Mouse (Mus musculus) embryo, embryonic 9.5 days (tissue): ENCODE results near the gene Nid1.
"Not testable (repeated sequence)": the region's sequence is repeated elsewhere in the genome, so short reads cannot be mapped to it uniquely, and the experiment has no call there.

Experiments used
- DNase-seq: peaks from one replicate; pipeline ENCODE4 v3.0.0-alpha.2; 2017; ENCODE audit errors: extremely low spot score

Nid1 gene

DNA sequence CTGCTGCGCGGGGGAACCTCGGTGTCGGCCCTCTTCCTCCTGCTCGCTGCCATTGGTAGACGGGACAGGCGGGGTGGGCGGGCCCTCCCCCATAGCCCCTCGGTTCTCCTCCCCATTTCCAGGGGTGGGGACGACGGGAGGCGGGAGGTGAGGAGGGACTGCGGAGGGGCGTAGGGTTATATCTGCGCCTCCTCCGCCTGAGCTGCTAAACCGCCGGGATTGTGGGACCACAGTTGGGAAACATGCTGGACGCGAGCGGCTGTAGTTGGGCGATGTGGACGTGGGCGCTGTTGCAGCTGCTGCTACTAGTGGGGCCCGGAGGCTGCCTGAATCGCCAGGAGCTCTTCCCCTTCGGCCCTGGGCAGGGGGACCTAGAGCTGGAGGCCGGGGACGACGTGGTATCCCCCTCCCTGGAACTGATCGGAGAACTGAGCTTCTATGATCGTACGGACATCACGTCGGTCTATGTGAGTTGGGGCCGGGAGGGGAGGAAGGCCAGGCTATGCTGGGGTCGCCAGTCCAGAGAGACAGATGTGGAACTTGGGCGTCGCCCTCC lies at the start of gene Nid1:
Nid1 (plus strand) TSS at position 92 of the 556 bp plus-strand sequence.
- not testable (repeated sequence) for DNase-seq

DNA sequence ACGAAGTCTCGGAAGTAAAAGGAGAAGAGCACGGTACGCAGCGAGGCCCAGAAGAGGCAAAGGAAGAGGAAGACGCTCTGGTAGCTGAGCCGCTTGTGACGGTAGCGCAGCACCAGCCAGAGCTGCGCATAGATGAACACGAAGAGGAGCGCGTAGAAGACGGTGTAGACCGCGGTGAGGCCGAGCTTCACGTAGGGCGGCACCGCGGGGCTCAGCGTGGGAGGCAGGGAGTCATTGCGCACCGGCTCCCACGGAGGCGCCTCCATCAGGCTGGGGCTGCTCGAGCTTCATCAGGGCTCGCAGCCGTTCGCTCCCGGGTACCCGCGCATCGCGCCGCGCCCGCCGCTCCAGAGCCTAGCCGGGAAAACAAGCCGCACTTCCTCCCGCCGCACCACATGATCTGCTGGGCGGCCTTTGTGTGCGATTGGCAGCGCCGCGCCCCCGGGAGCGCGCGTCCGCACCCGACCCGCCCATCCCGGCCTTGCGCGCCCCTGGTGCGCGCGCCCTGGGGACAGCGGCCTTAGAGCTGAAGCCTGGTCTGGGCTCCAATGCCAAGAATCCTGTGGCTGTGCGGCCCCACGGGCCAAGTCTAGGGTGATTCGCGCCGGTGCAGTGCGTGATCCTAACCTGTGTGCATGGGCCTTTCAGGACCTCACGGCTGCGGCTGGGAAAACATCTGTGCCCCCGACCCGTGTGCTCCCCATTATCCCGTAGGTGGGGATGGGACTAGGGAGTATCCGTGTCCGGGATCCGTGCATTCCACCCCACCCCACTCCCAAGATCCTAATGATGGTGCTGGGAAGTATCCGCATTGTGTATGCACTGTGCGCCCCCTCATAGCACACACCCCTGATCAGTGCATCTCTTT lies 43.9 kb upstream of the Nid1 start, which contains the start of gene Gpr137b:
Gpr137b (minus strand) TSS at position 787 of the 868 bp plus-strand sequence.
- peak; percentile 57 for DNase-seq

DNA sequence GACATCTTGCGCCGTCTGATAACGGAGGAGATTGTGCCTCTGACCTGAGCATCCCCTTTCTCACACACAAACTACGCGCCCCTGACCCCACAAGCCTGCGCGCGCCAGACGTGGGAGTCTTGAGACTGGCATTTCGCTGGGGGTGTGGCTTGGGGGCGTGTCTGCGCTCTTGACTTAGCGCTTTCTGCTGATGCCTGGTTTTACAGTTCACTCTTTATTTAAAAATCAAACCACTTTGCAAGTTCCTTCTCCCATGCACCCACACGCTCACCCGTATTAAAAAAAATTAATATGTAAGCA lies 43.3 kb upstream of the Nid1 start:
- peak; percentile 63 for DNase-seq

DNA sequence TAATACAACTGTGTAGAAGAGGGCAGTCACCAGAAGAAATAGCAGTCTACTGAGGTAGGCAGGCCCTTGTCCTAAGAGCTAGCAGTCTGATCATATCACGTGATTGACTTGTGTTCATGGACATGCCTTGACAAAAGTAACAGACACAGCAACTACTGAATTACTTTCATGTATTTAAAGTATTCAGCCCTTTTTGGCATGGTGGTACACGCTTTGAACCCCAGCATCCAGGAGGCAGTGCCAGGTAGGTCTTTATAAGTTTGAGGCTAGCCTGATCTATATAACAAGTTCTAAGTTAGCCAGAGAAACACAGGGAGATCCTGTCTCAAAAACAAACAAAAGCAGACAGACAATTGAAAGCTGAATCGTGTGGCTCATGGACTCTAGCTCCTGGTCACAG lies 36.5 kb upstream of the Nid1 start:
- DNase-seq: not testable (repeated sequence)

DNA sequence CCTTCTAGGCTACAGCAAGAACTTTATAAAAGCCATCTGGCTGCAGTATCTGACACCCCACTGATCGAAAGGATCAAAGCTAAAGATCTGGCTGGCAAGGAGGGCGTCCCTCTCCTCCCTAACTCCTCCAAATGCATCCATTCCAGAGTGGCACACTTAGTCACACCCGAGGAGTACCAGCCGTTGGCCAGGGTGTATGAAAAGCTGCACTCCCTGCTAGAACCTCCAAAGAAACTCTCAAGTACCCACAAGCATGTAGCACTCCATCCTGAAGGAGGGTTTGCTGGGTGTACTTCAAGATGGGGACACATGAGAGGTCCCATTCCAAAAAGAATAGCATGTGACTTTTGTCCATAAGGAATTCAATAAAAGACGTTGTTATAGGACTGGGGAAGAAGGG lies 34.5 kb upstream of the Nid1 start:
- DNase-seq: not testable (repeated sequence)

DNA sequence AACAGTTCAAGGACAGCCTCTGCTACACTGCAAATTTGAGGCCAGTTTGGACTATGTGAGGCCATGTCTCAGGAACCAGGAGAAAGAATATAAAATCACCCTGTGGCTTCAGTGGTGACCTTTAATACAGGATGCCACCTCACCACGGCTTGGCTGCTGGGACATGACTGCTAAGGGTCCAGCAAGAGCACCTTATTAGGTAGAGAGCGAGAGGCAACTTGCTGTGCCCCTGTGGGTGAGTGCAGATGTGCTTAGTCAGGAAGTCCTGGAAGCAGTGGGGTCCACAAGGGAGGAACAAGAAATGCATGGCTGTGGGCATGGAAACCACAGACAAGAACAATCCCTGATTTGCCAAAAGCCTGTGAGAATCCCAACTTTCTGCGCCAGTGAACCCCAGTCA lies 34.0 kb upstream of the Nid1 start:
- DNase-seq: not testable (repeated sequence)

DNA sequence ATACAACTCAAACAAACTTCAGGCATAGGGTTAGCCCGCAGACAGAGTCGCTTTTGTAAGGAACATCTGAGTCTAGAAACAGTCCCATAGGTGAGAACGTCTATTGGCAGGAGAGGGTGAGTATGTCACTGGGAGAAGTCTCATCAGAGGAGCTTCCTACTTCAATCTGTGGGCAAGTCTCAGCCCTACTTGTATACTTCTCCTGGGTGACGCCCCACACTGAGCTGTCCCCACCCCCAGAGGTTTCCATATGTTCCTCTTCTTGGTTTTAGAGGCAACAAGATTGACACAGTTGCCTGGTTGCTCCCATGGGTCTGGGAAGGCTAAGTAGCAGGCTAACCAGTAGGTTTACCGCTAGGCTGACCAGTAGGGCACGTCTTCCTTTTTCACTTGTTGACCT lies 33.5 kb upstream of the Nid1 start:
- not testable (repeated sequence) for DNase-seq

DNA sequence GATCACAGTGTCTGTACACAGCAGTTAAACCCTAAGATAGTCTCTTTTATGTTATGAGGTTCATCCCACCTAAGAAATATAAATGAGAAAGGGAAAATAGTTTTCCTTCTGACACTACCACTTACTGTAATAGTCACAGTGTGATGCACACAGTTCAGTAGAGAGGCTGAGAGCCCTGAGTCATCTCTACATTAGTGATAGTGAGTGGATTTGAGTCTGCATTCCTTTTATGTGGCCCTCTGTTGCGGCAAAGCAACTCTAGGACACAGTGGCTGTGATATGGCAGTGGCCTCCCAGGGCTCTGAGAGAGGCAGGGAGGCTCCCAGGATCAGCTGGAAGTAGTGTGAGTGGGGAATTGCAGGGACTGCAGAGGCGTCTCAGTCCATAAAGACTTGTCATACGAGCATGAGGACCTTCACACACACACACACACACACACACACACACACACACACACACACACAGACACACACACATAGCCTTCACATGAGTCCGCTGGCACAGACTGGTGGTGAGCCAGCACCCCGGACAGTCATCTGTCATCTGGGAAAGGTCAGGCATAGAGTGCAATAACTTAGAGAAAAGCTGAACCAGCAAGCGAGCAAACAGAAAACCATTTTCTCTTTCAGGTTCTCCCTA lies 32.7 kb upstream of the Nid1 start:
- not testable (repeated sequence) for DNase-seq

DNA sequence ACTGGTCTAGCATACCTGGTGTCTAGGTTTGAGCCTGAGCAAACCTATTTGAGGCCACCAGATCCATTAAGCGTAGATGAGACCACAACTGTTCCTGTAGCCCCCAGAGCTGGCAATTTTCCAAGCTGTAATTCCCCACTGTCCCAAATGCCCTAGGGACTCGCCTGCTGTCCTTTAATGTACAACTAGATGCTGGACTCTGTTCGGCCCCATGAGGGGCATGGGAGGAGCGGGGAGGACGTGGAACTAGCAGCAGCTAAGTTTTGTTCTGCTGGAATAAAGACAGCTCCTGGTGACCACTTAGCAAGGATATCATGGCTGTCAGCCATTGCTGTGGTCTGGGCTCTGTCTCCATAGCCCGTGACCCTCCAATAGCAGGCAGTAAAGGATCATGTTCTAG lies 31.8 kb upstream of the Nid1 start:
- not testable (repeated sequence) for DNase-seq

DNA sequence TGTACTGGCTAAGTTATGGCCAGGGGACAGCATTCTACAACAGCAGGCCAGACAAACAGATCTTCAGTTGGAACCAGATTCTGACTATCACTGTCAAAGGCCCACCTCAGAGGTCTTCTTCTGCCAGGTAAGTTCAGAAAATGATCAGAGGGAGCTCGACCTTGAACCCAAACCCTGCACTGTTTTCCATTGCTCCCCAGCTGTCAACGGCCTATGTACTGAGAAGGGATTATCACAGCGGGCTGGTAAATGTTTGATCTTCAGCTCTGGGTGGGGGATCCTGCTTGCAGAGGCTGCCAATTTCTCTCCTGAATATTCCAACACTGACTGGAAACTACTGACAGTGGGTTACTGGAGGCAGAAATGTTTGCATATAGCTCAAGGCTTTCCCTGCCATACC lies 23.1 kb upstream of the Nid1 start:
- DNase-seq: no peak

DNA sequence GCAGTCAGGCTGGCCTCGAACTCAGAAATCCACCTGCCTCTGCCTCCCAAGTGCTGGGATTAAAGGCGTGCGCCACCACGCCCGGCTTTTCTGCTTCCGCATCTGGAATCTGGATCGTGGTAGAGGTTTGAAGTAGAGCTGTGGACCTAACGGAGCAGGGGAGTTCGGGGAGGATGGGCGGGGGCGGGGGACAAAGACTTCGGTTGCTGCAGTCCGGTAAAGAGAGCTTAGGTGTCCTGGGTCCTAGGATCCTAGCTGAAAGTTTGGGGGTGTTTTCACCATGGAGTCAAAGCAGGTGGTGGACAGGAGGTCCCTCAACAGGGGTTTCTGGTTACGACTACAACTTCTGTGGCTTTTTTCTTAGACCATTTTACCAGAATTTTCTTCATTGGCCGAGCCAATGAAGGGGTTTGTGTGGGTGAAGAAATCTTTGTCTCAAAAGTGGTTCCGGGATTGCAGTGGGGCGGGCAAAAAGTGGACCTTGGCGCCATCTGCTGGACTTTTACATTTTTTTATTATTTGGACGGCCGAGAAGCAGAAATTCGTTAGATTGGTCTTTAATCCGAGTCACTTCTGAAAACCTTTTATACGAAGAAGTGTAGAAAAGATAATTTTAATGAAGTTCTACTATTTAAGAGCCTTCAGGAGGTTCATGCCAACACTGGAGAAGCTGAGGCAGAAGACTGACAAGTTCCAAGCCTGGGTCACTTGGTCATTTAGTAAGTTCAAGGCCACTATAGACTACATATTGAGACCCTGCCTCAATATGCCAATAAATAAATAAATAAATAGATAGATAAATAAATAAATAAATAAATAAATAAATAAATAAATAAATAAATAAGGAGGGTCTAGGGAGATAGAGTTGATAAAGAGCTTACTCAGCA lies 22.0 kb upstream of the Nid1 start:
- peak; percentile 56 for DNase-seq

DNA sequence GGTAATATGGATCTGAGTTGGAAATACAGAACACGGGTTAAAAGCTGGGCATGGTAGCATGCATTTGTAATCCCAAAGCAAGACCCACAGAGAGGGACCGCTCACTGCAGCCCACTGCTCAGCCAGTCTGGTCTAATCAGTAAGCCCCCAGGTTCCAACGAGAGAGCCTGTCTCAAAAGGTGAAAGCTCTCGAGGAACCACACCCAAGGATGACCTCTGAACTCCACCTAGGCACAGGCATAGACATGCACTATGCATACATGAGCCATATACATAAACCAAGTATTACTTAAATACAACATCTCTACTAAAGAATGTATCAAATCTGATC lies 21.4 kb upstream of the Nid1 start:
- not testable (repeated sequence) for DNase-seq

DNA sequence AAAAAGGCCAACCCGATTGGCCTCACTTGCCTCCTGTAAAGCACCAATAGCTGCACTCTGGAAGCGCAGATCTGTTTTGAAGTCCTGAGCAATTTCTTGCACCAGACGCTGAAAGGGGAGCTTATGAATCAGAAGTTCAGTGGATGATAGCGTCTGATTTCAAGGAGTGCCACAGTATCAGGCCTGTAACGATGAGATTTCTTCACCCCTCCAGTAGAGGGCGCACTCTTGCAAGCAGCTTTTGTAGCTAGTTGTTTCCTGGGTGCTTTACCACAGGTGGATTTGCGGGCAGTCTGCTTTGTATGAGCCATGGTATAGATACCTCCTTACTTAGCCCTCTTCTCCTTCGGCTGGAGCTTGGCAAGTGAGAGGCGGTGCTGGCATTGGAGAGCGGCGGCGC lies 18.5 kb upstream of the Nid1 start:
- not testable (repeated sequence) for DNase-seq

DNA sequence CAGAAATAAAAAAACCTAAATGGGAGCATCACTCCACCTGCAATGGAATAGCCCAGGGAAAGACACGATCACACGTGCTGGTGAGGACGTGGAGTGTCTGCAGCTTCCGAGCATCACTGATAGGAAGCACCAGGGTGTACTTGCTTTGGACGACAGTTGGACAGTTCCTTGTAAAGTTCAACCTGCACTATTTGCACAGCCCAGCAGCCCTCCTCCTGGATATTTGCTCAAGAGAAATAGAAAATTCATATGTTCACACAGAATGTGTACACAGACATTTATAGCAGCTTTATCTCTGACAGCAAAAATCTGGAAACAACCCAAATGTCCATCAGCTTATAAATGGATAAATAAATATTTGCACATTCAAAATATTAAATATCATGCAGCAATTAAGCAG lies 14.1 kb upstream of the Nid1 start:
- DNase-seq: not testable (repeated sequence)

DNA sequence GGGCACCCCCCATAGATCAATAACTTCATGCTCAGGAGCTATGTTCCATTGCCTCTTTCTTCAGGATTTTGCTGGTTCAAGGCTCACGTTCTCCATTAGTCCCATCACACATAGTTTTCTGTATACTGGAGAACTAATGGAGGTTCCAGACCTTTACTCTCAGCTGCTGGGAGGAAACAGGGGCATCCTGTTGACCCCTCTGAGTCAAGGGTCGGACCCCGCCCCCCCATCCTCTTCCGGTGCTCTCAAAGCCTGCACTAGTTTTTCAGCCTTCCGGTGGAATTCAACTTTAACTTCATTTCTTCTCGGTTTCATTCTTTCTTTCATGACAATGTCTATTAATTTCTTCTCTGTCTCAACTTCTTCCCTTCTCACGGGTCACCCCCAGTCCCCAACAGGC lies 1.2 kb upstream of the Nid1 start:
- DNase-seq: not testable (repeated sequence)

DNA sequence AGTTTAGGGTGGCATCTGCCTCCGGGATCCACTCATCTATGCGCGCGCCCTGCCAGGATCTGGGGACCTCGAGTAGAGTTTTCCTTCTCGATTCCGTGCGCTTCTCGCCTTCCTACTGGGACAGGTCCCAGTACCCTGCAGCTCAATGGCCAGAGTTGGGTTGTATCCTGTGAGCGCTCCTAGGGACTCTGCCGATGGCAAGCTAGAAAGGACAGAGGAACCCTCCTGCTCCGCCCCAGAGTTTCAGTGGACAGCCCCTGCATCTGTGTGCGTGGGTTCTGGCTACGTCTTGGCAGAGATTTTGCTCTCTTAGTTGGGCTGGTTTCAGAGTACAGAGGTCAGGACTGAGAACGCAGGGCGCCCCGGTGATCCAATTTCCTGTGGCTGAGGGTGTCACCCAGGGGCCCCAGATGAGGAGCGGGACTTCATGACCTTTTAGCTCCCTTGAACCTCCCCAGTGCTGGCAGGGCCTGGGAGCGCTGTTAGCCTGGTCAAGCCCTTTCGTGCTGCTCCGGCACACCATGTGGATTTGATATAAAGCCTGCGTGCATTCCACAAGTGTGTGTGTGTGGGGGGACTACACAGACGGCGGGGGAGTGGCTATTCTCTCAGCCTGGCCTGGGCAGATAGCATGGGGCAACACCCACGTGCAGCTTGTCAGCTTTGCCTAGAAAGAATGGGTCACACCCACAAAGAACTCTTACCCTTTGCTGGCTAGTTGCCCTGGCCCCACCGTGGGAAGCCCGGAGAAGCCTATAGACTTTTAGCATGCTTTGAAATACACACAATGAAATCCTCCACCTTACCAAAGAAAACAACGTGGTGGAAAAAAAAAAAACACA lies 982 bp downstream of the Nid1 start:
- DNase-seq: not testable (repeated sequence)

DNA sequence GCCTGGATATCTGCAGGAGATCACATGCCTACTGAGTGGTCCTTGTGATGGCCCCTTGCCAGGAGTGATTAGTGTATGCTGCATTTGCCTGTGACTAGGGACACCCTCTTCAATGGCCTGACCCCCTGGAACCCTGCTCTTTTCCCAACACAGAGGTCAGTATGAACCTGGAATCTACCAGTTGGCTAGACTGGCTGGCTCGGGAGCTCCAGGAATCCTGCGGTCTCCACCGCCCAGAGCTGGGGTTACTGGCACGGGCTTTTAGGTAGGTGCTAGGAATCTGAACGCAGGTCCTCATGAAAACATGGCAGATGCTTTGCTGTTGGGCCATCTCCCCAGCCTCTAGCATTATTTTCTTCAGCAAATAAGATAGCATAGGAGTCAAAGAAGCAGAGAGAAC lies 8.2 kb downstream of the Nid1 start:
- not testable (repeated sequence) for DNase-seq

DNA sequence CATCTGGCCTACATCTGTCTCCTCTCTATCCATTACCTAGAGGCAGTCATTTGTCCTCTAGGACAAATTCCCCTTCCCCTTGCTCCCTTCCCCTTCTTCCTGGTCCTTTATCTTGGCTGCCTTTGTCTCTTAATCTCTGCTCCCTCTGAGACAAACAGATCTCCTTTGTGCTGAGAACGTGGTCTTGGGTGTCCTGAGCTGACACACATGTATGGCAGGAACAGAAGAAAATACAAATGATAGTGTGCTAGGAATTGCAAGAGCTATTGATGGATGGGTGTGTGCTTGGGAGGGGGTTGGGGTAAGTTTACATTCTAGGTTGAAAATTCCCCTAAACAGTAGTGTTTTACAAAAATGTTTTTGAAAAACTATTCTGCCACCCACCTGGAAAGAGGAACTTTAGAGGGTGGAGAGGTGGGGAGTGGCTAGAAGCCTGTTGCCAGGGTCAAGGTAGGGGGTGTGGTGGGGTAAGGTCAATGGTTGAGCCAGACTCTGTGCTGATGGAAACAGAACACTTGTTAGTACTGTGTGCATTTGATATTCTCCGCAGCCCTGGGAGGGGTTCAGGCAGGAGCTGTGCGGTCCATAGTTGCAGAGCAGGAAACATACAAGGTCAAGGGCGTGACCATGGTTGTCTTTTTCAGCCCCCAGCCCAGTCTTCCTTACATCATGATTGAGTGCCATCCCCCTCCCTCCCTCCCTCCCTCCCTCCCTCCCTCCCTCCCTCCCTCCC lies 9.5 kb downstream of the Nid1 start:
- not testable (repeated sequence) for DNase-seq

DNA sequence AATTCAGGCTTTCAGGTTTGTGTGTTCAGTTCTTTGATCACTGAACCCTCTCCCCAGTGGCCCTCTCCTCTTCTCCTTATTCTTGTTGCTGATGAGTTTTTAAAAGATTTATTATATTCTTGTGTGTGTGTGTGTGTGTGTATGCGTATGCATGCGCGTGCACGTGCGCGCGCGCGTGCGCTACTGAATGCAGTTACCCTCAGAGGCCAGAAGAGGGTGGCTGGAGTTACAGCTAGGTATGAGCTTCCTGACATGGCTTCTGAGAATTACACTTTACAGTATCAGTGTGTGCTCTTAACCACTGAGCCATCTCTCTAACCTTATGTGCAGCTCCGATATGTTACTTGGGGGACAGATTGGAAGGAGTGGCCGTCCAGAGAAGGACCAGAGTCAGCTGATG lies 12.6 kb downstream of the Nid1 start:
- DNase-seq: not testable (repeated sequence)

DNA sequence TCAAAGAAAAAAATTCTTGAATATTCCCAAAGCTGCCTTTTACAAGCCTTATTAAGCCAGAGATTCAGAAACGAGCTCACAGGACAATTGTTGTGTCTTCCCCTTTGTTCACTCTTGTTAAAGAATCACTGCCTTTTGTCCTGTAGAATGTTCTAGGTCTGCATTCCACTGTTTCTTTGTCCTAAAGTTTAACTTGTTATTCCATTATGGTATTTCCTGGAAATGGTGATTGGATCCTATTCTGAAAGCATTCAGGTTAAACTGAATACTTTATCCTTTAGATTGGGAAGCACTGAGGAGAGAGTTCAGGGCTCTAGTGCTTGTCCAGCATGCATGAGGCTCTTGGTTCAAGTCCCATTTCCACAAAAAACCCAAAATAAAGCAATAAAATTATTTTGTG lies 13.6 kb downstream of the Nid1 start:
- DNase-seq: not testable (repeated sequence)
